Mouse (Mus musculus): ENCODE data around the gene Kdelc1. TPM values are rescaled to one million over a fixed set of nuclear protein-coding genes. Genes with fewer than 3 reads are reported as not detected.
A peak's percentile ranks its signal among the peaks of the same experiment; 100 is the strongest.

The Kdelc1 gene
- total RNA-seq (2021), result 10 to 100 TPM in 1 of 2 experiments, 1 to 10 TPM in 1; 8.6 to 10.2 TPM
- long read RNA-seq, experiment 1, partial matches to known transcripts, result 1 of 11 reads
- long read RNA-seq, experiment 1, other reads (novel, unspliced or antisense), result 4 of 11 reads
- long read RNA-seq, experiment 2, partial matches to known transcripts, result 1 of 8 reads
- long read RNA-seq, experiment 2, other reads (novel, unspliced or antisense), result 1 of 8 reads

- Histone ChIP-seq H3K4me3 (peak within 1 kb of the TSS; percentile 78), H3K27ac (peak within 1 kb of the TSS; percentile 98)
- no peak for TF ChIP-seq CTCF (conservative IDR thresholded peaks at IDR 0.05)
- DNase-seq (ENCODE audit: low spot score in 2 of 2), result peak; percentile 87 to 95
Observed at GRCm38 (mm10) chr1:44118239-44119054, at the start of gene Kdelc1, which contains the start of gene Bivm. TSS of gene Kdelc1 (minus strand) at chr1:44118808. TSS of gene Bivm (plus strand) at chr1:44118957.

DNA sequence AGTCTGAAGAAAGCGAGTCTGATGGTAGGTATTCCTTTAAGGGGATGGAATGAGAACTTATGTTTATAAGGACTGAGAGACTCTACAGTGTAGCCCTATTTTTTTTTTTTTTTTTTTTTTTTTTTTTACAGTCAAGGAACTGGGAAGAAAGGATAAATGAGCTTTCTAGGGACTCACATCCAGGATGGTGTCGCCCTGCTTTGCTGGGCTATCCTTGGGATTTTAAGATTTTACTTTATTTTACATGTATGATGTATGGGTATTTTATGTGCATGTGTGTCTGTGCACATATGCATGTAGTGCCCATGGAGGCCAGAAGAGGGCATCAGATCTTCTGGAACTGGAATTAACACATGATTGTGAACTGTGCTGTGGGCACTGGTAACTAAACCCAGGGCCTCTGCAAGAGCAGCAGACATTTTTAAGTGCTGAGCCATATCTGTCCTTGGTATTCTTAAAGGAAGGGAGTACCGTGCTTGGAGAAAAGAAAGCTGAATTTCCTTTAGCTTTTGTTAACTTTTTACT is 49.3 kb upstream of the Kdelc1 start:
- Histone ChIP-seq H3K4me3 (no peak overlapping the region), H3K27ac (no peak overlapping the region)
- peak; percentile 53 for TF ChIP-seq CTCF (conservative IDR thresholded peaks at IDR 0.05)
- DNase-seq (ENCODE audit: low spot score in 2 of 2), result no peak

DNA sequence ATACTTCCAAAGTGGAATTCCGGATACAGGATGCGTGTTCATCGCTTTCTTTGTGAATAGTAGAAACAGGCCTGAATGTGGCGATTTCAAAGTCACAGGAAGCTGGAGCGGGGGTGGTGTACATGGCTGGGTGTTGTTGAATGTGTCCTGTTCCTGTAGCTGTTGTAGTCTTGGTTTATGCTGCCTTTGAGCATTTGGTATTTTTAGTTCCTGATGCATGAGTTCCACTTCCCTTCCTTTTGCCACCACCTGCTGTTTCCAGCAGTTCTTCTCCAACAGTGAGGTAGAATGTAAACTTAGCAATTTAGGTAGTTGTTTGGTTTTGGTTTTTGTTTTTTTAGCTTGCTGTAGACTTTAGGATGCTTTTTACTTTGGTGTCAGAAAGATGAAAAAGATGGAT is 43.8 kb upstream of the Kdelc1 start:
- DNase-seq (ENCODE audit: low spot score in 2 of 2), result no peak
- no peak for TF ChIP-seq CTCF (conservative IDR thresholded peaks at IDR 0.05)
- H3K4me3 ChIP-seq, result no peak overlapping the region
- H3K27ac ChIP-seq, result no peak overlapping the region

DNA sequence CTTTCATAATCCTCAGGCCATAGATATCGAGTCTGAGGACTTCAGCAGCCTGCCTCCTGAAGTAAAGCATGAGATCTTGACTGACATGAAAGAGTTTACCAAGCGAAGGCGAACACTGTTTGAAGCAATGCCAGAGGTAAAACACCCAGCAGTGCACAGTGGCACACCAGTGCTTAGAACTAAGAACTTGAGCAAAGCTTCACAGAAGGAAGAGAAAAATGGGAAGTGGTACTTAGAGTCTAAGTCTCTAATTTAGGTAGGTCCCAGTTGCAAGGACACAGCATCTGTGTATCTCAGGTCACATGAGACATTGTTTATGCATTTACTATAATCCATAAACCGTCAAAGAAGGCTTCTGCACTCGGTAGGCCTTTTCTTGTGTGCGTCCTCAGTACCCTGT is 43.2 kb upstream of the Kdelc1 start:
- DNase-seq (ENCODE audit: low spot score in 2 of 2), result no peak
- TF ChIP-seq CTCF (conservative IDR thresholded peaks at IDR 0.05), result no peak
- Histone ChIP-seq H3K4me3 (no peak overlapping the region), H3K27ac (no peak overlapping the region)

DNA sequence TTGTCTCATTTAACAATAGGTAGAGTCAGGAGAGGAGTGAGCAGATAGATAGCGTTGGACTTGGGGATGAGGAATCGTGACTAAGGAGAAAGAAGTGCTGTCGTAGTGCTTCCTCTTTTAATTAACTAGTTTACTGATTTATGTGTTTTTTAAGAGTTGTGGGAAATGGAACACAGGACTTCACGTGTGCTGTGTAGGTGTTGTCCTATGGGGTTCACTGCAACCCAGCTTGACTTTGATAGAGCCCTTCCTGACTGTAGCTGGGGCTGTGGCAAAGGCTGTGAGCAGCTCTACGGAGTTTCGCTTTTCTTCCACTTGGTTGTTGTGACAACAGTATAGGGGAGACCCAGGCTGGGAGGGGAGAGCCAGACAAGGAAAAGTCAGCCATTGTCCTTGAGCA is 39.7 kb upstream of the Kdelc1 start:
- DNase-seq (ENCODE audit: low spot score in 2 of 2), result no peak

DNA sequence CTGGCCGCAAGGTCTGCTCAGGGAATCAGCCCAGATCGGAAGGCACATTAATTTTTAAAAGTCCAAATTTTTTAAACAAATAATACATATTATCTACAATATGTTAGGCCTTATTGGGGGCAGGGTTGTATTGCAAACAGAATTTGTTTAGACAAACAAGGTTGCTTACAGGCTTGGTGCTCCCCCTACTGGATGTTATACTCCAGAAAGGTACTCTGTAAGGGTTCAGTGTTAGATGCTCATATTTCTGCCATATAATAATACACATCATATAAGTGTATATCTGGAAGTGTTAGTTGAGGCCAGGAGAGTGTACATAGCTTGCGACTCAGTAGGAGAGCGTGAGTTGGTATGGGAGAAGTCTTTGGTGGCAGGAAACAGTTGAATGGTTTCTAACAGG is 36.7 kb upstream of the Kdelc1 start:
- H3K4me3 ChIP-seq, result no peak overlapping the region
- H3K27ac ChIP-seq, result no peak overlapping the region
- peak; percentile 73 for TF ChIP-seq CTCF (conservative IDR thresholded peaks at IDR 0.05)
- DNase-seq (ENCODE audit: low spot score in 2 of 2), result no peak

More for the DNA sequence above, 39.7 kb upstream of the Kdelc1 start:
- Histone ChIP-seq H3K27ac (no peak overlapping the region), H3K4me3 (no peak overlapping the region)
- TF ChIP-seq CTCF (conservative IDR thresholded peaks at IDR 0.05), result no peak

DNA sequence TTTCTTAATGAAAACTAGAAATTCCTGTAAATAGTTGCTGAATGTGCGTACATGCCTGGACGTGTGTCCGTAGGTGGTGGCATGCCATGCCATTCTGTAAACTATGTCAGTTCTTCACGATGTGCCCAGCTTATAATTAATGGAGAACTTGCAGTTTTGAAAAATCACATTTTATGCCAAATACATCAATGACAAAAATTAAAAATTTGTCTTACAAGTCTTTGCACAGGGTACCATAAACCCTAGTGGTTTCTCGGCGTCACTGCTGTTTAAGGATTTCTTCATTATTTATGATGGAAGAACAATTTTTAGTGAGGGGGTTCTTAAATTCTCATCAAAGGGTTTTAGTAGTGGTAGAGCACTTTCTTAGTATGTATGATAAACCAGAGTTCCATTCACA is 30.1 kb upstream of the Kdelc1 start:
- TF ChIP-seq CTCF (conservative IDR thresholded peaks at IDR 0.05), result peak; percentile 71

DNA sequence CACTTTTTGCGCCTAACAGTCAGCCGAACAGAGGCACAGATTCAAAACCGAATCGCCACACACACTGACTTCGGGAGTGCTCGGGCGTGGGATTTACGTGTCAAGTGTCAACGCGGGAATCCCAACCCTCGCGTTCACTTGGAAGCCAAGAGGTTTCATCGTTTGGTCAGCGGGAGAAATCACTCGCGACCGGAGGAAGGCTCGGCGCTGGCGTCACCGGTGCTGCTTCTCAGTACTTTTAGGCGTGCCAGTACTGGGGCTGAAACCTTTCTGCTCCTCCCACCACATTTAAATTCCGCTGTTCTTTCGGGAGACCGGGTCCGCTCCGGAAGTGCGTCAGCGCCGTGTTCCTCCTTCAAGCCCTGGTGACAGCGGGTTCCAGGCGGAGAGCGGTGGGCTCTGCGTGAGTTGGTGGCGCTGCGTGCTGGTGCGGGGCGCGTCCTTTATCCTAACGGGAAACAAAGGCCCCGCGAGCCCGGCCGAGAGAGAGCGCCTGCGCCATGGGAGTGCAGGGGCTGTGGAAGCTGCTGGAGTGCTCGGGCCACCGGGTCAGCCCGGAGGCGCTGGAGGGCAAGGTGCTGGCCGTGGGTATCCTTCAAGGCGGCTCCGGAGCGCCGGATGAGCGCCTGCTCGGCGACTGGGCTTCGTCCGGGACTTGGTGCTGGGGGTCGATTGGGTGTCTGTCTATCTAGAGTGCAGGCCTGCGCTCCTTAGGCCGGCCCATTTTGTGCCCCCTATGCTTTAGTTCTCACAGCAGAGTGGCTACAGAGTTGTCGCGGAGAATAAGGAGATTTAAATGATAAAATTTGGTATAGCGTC is 29.2 kb upstream of the Kdelc1 start, which contains the start of gene Ercc5:
Gene Ercc5, plus strand, starts transcription at position 182 of the 819 bp plus-strand sequence.
- Histone ChIP-seq H3K27ac (peak within 1 kb of the TSS; percentile 91), H3K4me3 (peak within 1 kb of the TSS; percentile 72)
- TF ChIP-seq CTCF (conservative IDR thresholded peaks at IDR 0.05), result no peak
- peak; percentile 82 to 90 for DNase-seq (ENCODE audit: low spot score in 2 of 2)

More for the DNA sequence above, 30.1 kb upstream of the Kdelc1 start:
- Histone ChIP-seq H3K27ac (no peak overlapping the region), H3K4me3 (peak overlapping the region; percentile 72)
- no peak for DNase-seq (ENCODE audit: low spot score in 2 of 2)

GRCm38 (mm10) chr1:44142747-44143146 is 24.1 kb upstream of the Kdelc1 start:
- Histone ChIP-seq H3K4me3 (no peak overlapping the region), H3K27ac (no peak overlapping the region)
- TF ChIP-seq CTCF (conservative IDR thresholded peaks at IDR 0.05), result no peak
- no peak for DNase-seq (ENCODE audit: low spot score in 2 of 2)

DNA sequence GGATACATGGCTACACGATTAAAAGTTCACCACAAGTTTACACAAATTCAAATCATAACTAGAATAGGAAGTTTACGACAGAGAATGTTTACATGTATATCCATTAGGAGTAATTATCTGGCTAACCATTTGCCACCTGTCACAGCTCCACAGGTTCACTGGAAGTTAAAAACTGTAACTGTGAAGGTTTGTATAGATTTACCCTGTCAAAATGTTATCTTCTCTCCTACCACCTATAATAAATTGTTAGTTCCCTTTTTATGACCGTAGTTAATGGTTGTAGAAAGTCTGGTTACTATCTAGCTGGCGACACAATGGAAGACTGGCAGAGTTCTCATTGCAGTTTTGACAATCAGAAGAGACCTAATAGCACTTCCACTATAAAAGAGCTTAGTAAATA is 21.6 kb upstream of the Kdelc1 start:
- TF ChIP-seq CTCF (conservative IDR thresholded peaks at IDR 0.05), result no peak
- no peak overlapping the region for H3K4me3 ChIP-seq
- DNase-seq (ENCODE audit: low spot score in 2 of 2), result no peak
- H3K27ac ChIP-seq, result no peak overlapping the region

DNA sequence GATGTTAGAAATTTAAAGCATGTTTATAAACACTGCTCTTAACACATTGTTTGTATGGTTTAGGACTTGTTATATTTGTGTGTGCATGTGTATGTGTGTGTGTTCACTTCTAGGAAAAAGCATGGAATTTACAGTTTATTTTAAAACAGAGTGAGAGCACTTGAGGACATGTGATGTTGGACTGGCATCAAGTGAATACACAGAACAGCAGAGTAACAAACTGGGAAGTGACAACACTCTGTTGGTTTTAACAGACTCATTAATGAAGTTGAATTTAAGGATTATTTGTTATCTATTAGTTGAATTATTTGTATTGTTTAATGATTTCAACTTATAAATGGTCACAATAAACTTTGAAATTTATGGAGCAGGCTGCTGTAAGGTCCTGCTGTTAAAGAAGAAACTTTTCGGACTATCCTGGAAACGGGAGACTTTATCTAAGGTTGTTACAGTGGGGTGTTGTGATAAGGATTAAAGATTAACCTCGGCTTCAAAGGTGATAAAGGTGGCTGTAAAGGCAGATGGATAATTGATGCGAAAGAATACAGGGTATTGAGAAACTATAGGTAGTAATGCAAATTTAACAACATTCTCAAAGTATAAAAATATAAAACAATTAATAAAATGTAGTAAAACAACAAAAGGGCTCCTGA is 11.4 kb upstream of the Kdelc1 start:
- DNase-seq (ENCODE audit: low spot score in 2 of 2), result no peak
- Histone ChIP-seq H3K27ac (no peak overlapping the region), H3K4me3 (no peak overlapping the region)
- no peak for TF ChIP-seq CTCF (conservative IDR thresholded peaks at IDR 0.05)

DNA sequence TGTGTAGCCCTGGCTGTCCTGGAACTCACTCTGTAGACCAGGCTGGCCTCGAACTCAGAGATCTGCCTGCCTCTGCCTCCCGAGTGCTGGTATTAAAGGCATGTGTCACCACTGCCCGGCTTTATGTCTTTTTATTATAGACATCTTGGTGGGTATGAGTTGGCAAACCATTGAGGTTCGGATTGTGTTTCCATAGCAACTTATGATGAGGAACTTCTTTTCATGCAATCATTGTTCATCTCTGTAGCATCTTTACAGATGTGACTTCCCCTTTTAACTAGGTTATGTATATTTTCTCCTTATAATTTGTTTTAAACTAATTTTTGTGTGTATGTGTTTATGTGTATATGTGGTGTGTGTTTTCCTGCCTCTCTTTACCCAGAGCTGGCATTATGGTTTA is 7.0 kb upstream of the Kdelc1 start:
- H3K4me3 ChIP-seq, result no peak overlapping the region
- H3K27ac ChIP-seq, result no peak overlapping the region
- TF ChIP-seq CTCF (conservative IDR thresholded peaks at IDR 0.05), result no peak
- no peak for DNase-seq (ENCODE audit: low spot score in 2 of 2)

Data from layer of hippocampus, adult 2 months (tissue).